Mouse (Mus musculus): ENCODE results near the gene Pom121l2.

Pom121l2 gene

DNA sequence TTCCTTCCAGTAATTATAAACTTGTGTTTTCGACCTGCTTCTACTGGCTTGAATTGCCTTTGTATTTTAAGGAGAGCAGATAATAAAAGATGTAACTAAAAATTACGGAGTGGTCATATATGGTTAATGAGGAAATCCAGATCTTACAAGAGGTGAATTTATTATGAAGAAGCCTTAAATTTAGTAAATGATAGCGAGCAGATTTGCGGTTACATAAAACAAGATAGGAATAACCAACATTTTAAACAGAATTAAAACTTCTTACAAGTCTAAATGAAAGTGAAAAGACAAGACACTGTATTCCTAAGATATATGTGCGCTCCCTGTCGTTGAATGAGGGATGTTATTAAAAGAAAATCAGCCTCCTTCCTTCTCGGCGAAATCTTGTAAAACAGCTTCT, 13.9 kb downstream of the Pom121l2 start:
- no peak for DNase-seq

DNA sequence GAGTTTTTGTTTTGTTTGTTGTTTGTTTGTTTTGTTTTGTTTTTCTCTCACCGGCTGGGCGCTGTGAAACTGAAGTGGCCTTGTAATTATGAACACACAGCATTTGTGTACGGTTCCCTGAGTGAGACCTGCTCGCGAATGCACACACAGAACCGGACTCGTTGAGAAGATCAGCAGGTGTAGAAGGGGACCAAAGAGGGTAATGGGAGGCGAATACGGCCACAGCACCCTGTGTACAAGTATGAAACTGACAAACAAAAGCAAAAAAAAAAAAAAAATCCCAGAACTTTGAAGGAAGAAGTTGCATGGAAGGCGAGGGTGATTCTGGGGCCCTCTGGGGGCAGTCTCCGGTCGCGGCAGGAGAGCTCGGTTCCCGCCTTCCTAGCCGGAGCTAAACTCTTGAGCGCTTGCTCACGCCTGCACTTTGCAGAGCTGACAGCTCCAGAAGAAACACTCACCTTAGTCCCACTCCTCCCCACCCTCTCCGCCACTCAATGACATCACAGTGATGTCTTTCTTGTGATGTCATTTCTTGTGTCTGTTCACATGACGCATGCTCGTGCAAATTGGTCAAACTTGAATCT, 14.4 kb downstream of the Pom121l2 start:
- no peak for DNase-seq

DNA sequence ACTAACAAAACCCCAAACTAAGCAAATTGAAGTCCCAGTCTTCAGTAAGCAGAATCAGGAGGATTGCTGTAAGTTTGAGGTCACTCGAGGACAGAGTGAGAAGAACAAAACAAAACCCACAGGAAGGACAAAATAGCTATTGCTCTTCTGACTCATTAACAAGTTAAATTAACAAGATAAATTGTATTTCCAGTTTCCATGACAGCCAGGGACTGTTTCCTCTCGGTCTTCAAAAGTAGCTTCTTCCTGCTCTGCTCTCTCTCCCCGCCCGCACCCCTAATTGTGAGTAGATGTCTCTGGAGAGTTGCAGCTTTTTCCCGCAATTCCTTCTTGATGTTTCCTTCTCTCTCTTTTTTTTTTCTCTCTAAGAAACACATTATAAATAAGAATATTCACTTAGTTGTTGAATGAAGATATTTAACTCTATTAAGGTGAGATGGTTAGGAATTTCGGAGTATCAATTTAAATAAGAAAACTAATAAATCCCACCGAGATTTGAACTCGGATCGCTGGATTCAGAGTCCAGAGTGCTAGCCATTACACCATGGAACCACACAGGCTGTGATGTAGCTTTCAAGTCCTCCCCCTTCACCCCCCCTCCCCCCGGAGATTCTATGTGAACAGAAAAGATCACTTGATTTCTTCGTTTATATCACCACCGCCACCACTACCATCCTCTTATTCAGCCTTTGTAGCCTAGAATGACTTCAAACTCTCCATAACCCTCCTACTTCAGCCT, 15.3 kb downstream of the Pom121l2 start:
- DNase-seq, result no peak

DNA sequence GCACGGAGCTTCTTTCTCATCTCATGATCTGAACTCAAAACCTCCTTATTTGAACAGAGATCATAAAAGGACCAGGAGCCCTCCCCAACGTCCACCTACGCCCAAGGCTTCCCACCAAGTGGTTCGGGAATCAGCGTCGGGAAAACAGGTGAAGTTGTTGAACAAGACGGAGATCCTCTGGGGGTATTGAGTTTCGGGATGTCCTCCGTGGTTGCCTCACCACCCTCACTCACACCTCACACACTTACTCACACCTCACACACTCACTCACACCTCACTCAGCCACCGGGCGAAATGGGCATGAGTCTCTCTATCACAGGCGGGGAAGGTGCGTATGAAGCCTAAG, 15.8 kb downstream of the Pom121l2 start:
- no peak for DNase-seq

DNA sequence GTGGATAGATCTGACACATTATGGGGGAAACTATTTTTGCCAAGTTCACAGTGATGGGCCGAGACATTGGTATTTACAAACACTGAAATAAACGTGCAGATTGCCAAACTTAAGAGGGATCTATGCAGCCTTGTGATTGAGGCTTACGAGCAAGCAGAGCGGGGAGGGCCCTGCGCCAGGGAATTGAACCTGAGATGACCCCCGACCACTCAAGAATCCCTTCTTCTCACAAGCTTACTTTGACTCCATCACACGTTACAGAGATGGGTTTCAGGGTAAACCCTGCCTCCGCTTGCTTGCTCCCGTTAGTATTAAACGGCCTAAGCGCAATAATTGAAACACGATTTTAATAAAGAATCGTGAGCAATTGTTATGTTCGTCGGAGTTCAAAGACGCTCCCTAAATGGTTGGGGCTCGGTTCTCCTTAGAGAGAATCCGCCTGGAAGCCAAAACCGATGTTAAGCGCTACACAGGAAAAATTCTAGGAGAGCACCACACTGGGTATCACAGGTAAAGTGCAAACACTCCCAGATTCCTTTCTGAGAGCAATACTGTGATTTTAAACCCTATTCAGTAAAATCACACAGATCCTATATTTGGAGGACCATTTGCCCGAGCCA, 16.3 kb downstream of the Pom121l2 start:
- no peak for DNase-seq

DNA sequence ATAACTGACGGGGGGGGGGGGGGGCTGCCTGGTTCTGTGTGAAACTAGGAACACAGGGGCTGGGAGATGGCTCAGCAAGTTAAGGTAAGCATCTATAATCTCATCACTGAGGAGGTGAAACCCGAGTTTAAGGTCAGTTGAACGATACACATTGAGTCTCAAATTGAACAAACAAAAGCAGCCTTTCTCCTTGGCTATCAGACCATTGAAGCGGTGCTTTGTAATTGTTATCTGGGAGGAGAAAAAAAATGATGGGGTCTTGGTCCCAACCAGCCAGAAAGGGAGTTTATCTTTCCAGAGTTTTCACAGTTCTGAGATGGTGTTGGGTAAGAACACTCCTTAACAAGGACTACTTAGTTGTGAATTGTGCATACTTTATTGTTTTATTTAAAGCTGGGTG, 16.8 kb downstream of the Pom121l2 start:
- DNase-seq, result no peak

DNA sequence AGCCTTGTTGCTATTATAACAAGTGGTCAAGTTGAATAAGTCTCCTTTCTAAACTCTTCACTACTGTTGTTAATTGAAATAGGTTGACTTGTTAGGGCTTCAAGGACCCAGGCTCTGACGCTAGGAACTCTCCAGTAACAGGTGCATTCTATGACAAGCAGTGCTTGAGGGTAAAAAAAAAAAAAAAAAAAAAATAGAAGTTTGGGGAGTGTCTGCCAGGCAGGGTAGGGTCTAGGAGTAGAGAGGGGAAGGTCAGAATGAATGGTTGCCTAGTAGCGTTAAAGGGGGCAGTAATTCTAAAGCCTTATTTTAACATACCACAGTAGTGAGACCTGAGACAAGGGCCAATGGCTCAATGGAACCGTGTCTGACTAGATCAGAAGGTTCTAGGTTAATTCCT, 17.4 kb downstream of the Pom121l2 start:
- DNase-seq, result no peak

DNA sequence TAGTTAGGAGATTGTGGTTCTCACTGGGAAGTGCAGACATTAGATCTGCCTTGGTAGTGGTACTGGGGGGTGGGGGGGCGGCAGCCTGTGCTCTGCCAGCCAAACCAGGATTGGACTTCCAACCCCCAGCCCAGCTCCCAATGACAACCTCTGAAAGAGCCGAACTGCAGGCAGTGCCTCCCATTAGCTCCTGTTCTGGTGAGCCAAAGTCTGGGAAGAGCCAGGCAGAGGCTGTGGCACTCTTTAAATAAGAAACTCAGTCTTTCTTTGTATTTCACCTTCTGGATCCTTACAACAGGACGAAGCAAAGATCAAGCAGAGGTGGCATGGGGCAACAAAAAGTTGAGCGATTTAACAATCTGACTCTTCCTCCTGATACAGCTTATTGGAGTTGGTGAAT, 18.2 kb downstream of the Pom121l2 start:
- no peak for DNase-seq

DNA sequence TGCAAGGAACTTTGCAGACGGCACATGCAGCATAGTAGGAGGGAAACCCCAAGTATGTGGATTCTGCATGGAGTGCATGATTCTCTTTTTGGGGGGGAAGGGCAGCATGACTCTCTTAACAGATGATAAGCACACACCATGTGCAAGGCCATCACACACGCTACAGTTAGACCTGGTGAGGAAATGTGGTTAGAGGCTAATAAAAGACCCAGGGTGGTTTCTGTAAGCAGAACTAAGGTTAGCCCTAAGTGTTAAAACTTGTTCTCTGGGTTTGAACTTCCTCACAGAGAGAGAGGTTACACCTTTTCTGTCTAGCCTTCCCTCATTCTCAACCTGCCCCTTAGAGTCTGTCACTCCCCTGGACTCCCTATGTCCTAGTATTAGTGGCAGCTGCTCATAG, 20.4 kb downstream of the Pom121l2 start:
- no peak for DNase-seq

DNA sequence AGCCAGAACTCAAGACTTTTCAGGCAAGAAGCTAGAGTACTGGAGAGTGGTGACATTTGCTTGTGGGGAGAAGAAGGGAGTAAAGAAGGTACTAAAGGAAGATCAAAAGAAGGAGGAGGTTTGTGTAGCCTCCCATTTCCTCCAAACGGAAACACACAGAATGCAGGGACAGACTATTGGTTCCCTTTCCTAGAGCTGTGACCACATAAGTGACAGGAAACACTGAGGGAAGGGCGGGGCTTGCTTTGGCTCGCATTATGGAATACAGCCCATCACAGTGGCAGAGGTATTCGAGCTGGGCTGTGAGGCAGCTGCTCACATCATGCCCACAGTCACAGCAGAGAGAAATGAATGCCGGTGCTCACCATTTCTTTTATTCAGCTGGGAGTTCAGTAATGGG, 20.8 kb downstream of the Pom121l2 start:
- no peak for DNase-seq

DNA sequence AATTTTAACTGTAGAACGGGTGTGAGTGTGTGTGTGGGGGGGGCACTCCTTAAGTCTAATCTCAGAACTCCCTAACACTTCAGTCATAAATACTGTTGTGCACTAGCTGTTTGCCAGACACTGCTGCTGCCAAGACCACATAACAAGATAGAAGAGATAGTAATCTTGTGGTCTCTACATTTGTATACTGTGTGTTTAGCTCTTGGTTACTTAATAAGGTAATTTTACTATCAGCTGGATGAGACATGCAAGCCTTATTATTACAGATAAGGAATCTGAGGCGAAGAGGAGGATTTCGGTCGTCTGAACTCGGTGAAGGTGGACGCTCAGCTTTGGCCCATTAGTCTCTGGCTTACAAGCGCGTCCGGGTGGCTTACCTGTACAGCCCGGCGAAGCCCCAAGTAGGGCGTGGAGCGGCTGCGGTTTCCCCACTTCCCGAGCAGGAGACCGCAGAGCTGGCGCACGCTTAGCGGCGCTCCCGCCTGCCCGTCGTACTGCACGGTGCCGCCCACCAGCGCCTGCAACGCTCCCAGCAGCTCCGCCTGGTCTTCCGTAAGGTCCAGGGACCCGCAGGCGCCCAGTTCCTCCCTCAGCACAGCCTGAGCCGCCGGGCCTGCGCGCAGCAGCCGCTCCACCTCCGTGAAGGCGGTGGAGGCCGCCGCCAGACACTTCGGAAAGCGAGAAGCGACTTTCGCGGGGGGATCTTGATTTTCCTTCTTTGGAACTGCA, 24.8 kb downstream of the Pom121l2 start:
- DNase-seq, result no peak

DNA sequence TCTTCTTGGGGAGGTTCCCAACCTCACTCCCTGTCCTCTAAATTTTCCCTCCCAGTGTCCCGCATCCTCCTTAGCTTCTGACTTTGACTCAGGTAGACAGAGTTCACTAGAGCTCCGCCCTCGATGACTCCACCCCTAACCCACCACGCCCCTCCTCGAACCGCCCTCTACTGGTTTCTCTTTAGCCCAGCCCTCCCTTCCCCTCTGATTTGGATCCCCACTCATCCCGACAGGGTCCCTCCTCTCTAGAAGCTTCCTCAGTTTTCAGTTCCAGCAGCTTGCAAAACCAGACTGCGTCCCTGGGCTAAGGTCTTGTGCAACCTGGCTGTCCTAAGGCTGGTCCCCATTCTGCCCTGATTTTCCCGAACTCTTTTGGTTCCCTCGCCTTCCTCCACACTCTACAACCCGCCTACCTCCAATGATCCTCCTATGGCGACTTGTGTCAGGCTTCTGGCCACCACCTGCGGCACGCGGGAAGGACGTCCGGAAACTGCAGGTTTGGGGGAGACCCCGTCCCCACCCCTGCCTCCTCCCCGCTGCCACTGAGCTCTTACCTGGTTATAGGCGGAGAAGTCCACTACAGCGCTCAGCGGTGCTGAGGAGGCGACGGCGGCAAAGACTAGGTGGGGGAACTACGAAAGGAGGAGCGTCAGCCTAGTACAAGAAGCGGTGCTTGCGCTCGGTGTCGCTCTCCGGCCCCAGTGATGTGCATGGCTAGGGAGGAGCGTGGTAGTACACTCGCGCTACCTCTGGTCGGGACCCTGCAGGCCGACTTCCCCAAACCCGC, 25.5 kb downstream of the Pom121l2 start:
- DNase-seq, result peak in 1 of 2 experiments; percentile 28

DNA sequence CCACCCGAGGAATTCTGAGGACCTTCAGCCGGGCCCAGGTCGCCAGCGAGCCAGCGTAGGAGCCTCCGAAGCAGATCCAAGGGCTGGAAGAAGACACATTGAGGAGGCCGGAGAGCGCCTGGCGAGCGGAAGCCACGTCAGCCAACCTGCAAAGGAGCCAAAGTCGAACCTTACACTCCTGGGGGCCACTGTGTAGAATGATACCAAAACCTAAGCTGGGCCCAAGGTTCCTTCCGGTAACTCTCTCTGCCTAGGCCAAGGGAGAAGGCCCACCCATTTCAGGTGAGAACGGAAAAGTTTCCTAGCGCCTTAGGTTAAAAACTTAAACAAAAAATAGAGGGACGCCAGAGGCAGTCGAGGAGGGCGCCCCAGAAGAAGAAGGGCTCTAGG, 26.1 kb downstream of the Pom121l2 start:
- no peak for DNase-seq

DNA sequence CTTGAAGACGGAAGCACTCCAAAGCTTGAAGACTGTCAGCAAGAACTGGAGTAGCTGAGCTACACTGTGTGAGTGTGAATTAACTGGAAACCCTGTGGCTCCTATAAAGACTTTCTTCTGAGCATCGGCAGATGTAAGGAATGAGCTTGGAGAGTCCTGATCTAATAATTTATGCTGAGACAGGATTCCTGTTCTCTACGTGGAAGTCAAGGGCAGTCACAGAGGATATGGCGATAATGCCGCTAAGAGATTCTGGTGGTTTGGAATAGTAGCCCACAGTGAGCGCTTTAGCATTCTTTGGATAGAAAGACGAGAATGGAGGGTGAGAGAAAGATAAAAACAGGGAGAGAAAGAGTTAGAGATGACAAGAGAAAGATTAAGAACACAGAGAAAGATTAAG, 26.9 kb downstream of the Pom121l2 start:
- DNase-seq, result no peak

DNA sequence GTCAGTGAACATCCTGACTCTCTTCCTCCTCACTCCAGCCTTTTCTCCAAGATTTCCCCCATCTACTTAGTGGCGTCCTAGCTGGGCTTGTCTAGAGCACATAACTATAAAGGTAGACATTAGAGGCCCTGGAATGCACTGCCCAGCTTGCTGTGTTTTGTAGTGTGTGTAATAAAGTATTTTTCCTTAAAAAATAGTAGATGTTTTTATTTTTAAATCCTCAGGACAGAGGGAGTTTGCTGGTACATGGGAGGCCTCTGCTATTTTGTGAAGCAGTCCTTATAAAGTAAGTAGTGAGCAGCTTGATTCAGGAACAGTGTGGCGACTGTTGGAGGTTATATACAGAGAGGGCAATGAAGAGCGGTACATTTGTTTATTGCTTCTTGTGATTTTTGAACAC, 27.7 kb downstream of the Pom121l2 start:
- no peak for DNase-seq

DNA sequence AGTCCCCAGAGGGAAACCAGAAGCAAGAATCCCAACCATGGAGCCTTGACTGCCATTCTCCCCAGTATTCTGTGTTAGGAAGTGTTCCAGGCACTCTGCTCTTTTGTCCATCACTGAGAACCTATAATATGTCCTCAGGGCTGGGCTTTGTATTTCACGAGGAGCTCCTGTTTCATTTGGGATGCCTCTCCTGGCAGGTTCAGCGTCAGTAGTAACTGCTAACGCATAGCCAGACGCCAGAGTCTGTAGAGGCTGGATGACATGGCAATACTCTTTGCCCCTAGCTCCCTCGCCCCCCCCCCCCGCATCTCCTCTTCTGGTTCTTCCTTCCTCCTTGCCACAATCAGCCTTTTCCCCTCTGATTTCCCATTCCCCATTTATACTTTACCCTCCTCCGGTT, 28.6 kb downstream of the Pom121l2 start, which contains the start of gene Prss16:
Gene Prss16, minus strand, starts transcription at position 101 of the 400 bp plus-strand sequence.
- DNase-seq, result no peak

DNA sequence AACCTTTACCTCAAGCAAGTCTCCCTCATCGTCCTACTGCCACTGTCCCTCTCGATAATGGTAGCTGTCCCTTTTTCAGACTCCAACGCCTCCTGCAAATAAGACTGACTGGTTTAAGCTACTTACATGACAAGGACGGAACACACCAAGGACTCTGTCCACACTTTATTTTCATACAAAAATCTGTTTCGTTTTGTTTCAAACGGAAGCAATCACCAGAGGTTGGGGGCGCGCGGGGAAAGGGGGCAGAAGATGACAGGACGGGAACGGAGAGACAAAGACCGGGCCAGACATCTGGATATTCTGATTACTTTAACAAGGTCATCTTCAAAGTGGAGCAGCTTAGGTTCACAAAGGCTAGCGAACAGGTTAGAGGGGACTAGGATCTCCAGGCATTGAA, 32.7 kb downstream of the Pom121l2 start:
- no peak for DNase-seq

DNA sequence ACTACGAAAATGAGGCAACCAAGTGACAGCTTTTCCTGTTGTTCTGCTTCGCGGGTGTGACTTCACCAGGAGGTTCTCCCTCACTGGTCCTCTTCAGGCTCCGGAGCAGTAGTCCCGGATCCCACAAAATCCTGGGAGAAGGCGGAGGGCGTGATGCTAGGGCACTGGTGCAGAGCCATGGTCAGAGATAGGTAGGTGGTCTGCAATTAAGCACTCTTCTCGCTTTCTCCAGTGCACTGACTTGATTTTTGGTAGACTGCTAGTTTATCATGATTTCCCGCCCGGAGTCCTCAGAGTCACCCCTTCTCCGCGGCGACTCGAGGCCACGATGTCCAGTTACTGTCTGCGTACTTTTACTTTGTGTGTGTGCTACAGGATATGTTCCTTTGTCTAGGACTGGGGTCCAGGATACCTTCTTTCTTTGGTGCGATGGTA, 33.4 kb downstream of the Pom121l2 start:
- DNase-seq, result no peak

DNA sequence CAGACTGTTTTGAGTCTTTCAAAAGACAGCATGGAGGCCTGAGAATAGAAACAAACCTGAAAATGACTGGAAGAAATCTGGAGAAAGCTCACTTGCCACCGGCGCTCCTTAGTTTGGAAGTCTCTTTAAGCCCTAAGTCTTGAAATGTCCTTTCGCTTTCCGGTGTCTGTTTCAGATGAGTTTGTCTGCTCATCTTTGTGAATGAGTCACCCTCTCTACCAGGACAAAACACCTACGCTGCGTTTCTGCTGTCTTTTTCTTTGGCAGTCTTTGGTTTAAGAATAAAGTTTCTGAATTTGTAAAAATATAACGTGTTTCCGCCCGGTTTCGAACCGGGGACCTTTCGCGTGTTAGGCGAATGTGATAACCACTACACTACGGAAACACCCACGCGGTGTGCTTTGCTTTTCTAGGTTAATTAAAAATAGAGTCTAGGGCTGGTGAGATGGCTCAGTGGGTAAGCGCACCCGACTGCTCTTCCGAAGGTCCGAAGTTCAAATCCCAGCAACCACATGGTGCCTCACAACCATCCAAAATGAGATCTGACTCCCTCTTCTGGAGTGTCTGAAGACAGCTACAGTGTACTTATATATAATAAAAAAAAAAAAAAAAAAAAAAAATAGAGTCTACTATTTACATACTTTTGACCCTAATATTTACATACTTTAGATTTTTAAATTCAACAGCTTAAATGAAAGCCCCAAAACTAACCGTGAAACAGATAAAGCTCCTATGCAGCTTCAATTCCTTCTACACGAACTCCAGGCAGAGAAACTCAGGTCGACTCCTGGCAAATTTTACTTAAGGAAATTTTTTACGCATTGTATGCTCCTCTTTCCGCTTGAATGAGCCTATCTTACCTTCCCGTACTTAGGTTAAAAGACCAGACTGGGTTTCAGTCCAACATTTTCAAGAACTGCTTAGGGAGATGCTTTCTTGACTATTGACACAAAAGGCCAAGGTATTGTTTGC, 34.8 kb downstream of the Pom121l2 start:
- peak; percentile 53 to 83 for DNase-seq

DNA sequence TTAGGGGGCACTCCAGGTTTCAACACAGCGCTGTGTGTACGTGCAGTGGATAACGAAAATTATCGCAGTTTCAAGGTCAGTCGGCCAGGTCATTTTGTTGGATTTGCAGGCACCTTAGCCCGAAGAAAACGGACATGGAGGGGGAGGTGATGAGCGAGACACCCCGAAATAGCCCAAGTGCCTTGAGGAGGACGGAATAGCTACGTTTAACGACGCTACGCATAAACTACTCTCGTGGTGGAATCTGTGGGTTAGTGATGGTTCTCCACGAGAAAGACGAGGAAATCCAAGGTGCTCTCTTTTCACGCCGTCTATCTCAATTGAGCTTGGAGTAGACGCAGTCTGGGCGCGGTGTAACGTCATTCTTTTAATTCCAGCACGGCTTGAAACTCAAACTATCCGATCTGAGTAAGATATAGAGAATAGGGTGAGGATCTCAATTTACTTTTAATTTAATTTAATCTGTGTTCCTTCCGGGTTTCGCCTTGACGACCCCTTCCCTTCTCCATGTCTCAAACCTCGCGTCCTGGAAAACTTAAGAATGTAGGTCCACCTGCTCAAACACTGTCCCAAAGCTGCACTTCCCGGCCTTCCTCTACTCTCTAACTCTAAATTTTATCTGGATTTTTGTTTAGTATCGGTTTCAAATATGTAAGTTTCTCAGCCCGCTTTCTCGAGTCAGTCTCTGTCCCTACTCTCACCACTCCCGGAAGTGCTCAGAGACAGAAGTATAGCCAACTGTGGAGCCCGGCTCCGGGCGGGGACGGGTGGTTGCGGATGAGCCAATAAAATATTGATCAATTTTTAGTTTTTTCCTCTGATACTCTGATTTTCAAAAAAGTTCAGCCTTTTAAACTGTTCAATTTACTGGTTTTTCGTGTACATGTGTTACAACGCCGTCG, 39.2 kb downstream of the Pom121l2 start:
- no peak for DNase-seq

DNA sequence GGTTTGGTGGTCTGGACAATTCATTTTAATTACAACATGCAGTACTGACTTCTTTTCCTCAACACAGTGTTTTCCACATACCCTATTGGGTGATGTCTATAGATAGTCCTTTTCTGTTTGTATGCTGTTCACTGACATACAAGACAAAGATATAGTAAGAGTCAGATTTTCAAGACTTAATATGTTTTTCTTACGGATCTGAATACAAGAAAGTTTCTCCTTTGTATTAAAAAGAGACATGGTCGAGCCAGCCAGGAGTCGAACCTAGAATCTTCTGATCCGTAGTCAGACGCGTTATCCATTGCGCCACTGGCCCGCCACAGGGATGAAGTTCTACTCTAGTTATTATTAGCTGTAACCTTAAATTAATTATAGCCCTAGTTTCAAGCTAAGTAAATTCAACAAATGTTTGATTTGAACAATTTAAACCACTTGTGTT, 39.9 kb downstream of the Pom121l2 start:
- DNase-seq, result peak; percentile 38 to 78
